Comparison of ENCODE assay signal across 8 mouse cellular contexts in the genomic region with DNA sequence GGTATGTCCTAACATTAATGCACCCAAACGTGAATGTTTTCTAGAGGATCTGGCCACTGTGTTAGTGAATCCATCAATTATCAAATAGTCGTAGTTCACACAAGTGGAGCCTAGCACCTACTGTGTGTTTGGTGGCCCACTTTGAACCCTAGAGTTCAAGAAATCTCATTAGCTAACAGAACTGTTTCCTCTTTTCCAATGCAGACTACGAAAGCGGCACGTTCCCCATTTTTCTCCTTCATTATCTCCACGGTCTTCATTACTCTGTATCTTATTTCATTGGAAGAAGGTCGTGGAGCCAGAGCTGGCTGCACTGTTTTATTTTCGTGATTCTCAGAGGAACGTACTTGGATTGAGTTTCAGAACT. TPM values are rescaled to one million over a fixed set of nuclear protein-coding genes. Genes with fewer than 3 reads are reported as not detected.
A peak's percentile ranks its signal among the peaks of the same experiment; 100 is the strongest.
DNase-seq lines count a peak whose midpoint lies in the region; ATAC-seq and TF ChIP-seq lines count a peak whose summit lies in the region.

No protein-coding gene starts in this region.

- H3K9ac ChIP-seq in lung, embryonic 15.5 days: no peak overlapping the region
- H3K9ac ChIP-seq in forebrain, embryonic 11.5 days (ENCODE audit: low read length): peak overlapping the region; percentile 75; the same call in 1 of the 2 replicates
- H3K9ac ChIP-seq in limb, embryonic 13.5 days: peak overlapping the region; percentile 72; the same call in 1 of the 2 replicates

- TF ChIP-seq CTCF in olfactory bulb, adult 2 months (IDR thresholded peaks at IDR 0.05; ENCODE audit: insufficient read depth, low read depth, low read length): no peak

- ATAC-seq in lung, embryonic 15.5 days (ENCODE audit: borderline replicate concordance, extremely low read depth, low FRiP score, low TSS enrichment): no peak
- no peak for ATAC-seq in forebrain, embryonic 11.5 days (replicated peaks; ENCODE audit: low FRiP score)
- no peak for ATAC-seq in limb, embryonic 13.5 days (ENCODE audit: low FRiP score, low read depth)

- no peaks in the 10 kb centered on the region for H3K9me3 ChIP-seq in lung, embryonic 15.5 days
- H3K9me3 ChIP-seq in forebrain, embryonic 11.5 days (ENCODE audit: control insufficient read depth, low read length): no peaks in the 10 kb centered on the region
- H3K9me3 ChIP-seq in limb, embryonic 13.5 days: no peaks in the 10 kb centered on the region

- whole genome bisulfite sequencing in lung, embryonic 15.5 days: 36% methylated on average over 9 of the region's 9 CpGs
- WGBS in forebrain, embryonic 11.5 days: 45% methylated on average over 9 of the region's 9 CpGs
- 43% methylated on average over 9 of the region's 9 CpGs for WGBS in limb, embryonic 13.5 days
- WGBS in olfactory bulb, adult 2 months: 29% methylated on average over 9 of the region's 9 CpGs

- H3K4me1 ChIP-seq in lung, embryonic 15.5 days: peaks cover 16% of the 10 kb centered on the region
- peaks cover 6% of the 10 kb centered on the region; the same call in 1 of the 2 replicates for H3K4me1 ChIP-seq in forebrain, embryonic 11.5 days (replicated peaks; ENCODE audit: control insufficient read depth, insufficient read depth, low read length)
- H3K4me1 ChIP-seq in limb, embryonic 13.5 days: peaks cover 14% of the 10 kb centered on the region
- peaks cover 19% of the 10 kb centered on the region for H3K4me1 ChIP-seq in olfactory bulb, adult 2 months (ENCODE audit: control insufficient read depth, insufficient read depth, low read length)

- no peak overlapping the region for H3K27ac ChIP-seq in lung, embryonic 15.5 days
- no peak overlapping the region for H3K27ac ChIP-seq in forebrain, embryonic 11.5 days (ENCODE audit: low read depth, low read length)
- no peak overlapping the region for H3K27ac ChIP-seq in limb, embryonic 13.5 days
- no peak overlapping the region for H3K27ac ChIP-seq in olfactory bulb, adult 2 months (ENCODE audit: insufficient read depth, low read depth, low read length)

- TF ChIP-seq POLR2A in olfactory bulb, adult 2 months (IDR thresholded peaks at IDR 0.05; ENCODE audit: insufficient read depth, low read depth, low read length): no peak

- peak overlapping the region; percentile 97 for H3K4me2 ChIP-seq in lung, embryonic 15.5 days
- H3K4me2 ChIP-seq in forebrain, embryonic 11.5 days (ENCODE audit: low read depth, low read length, severe bottlenecking): peak overlapping the region; percentile 97
- peak overlapping the region; percentile 94 for H3K4me2 ChIP-seq in limb, embryonic 13.5 days (replicated peaks)

- peaks cover 32% of the 10 kb centered on the region for H3K27me3 ChIP-seq in lung, embryonic 15.5 days
- peaks cover 8% of the 10 kb centered on the region; the same call in 1 of the 2 replicates for H3K27me3 ChIP-seq in forebrain, embryonic 11.5 days (ENCODE audit: control insufficient read depth, insufficient read depth, low read length)
- H3K27me3 ChIP-seq in limb, embryonic 13.5 days: peaks cover 38% of the 10 kb centered on the region

- peaks cover 5% of the 10 kb centered on the region for H3K36me3 ChIP-seq in lung, embryonic 15.5 days
- no peaks in the 10 kb centered on the region; the same call in 1 of the 2 replicates for H3K36me3 ChIP-seq in forebrain, embryonic 11.5 days (ENCODE audit: control insufficient read depth, insufficient read depth, low read length)
- H3K36me3 ChIP-seq in limb, embryonic 13.5 days: peaks cover 5% of the 10 kb centered on the region; the same call in 1 of the 2 replicates

- H3K4me3 ChIP-seq in lung, embryonic 15.5 days: peak overlapping the region; percentile 60
- H3K4me3 ChIP-seq in forebrain, embryonic 11.5 days (ENCODE audit: low read depth, low read length): peak overlapping the region; percentile 58
- H3K4me3 ChIP-seq in limb, embryonic 13.5 days: peak overlapping the region; percentile 66
- peak overlapping the region; percentile 77 for H3K4me3 ChIP-seq in olfactory bulb, adult 2 months (ENCODE audit: insufficient read depth, low read depth, low read length)

- DNase-seq in lung, postnatal 36 days: no peak
- no peak for DNase-seq in forebrain, embryonic 11.5 days (ENCODE audit: low spot score)
- no peak for DNase-seq in thymus, postnatal 4 days
- no peak for DNase-seq in lung, postnatal 4 days
- no peak for DNase-seq in T-cell, adult 2 months (ENCODE audit: low spot score)

RNA-seq across cellular contexts. Expression of gene Tmem25, which starts 0.8 kb away (rescaled TPM):
- polyA plus RNA-seq in lung, embryonic 15.5 days (2015; fragmentation: Nextera tagmentation; extraction: Ambion mirVana): 1.0 and 1.2 TPM in 2 replicates
- polyA plus RNA-seq in forebrain, embryonic 11.5 days (2014; fragmentation: Nextera tagmentation; extraction: Ambion mirVana): 2.4 and 3.6 TPM in 2 replicates
- polyA plus RNA-seq in limb, embryonic 13.5 days (2015; fragmentation: Nextera tagmentation; extraction: Ambion mirVana): 4.9 and 5.1 TPM in 2 replicates
- not detected in 2 replicates for polyA plus RNA-seq in olfactory bulb, adult 2 months (2012; ENCODE audit: insufficient read depth, insufficient read length, low replicate concordance, missing spikeins)

RNA-seq across cellular contexts. Expression of gene Ttc36, which starts 2.9 kb away (rescaled TPM):
- polyA plus RNA-seq in lung, embryonic 15.5 days (2015; fragmentation: Nextera tagmentation; extraction: Ambion mirVana): 0.67 and 1.2 TPM in 2 replicates
- not detected in 2 replicates for polyA plus RNA-seq in forebrain, embryonic 11.5 days (2014; fragmentation: Nextera tagmentation; extraction: Ambion mirVana)
- 0.47 TPM in 1 of 2 replicates, not detected in the other for polyA plus RNA-seq in limb, embryonic 13.5 days (2015; fragmentation: Nextera tagmentation; extraction: Ambion mirVana)
- polyA plus RNA-seq in olfactory bulb, adult 2 months (2012; ENCODE audit: insufficient read depth, insufficient read length, low replicate concordance, missing spikeins): not detected in 2 replicates

RNA-seq across cellular contexts. Expression of gene Ift46, which starts 32.2 kb away (rescaled TPM):
- polyA plus RNA-seq in lung, embryonic 15.5 days (2015; fragmentation: Nextera tagmentation; extraction: Ambion mirVana): 93.2 and 99.1 TPM in 2 replicates
- polyA plus RNA-seq in forebrain, embryonic 11.5 days (2014; fragmentation: Nextera tagmentation; extraction: Ambion mirVana): 121 TPM in 2 replicates
- 146 and 152 TPM in 2 replicates for polyA plus RNA-seq in limb, embryonic 13.5 days (2015; fragmentation: Nextera tagmentation; extraction: Ambion mirVana)
- polyA plus RNA-seq in olfactory bulb, adult 2 months (2012; ENCODE audit: insufficient read depth, insufficient read length, low replicate concordance, missing spikeins): not detected in 2 replicates

RNA-seq across cellular contexts. Expression of gene Arcn1, which starts 32.3 kb away (rescaled TPM):
- 193 and 199 TPM in 2 replicates for polyA plus RNA-seq in lung, embryonic 15.5 days (2015; fragmentation: Nextera tagmentation; extraction: Ambion mirVana)
- polyA plus RNA-seq in forebrain, embryonic 11.5 days (2014; fragmentation: Nextera tagmentation; extraction: Ambion mirVana): 171 and 185 TPM in 2 replicates
- polyA plus RNA-seq in limb, embryonic 13.5 days (2015; fragmentation: Nextera tagmentation; extraction: Ambion mirVana): 207 and 225 TPM in 2 replicates
- polyA plus RNA-seq in olfactory bulb, adult 2 months (2012; ENCODE audit: insufficient read depth, insufficient read length, low replicate concordance, missing spikeins): 192 TPM in 1 of 2 replicates, not detected in the other

Comparison
In these comparisons a context has a peak if more than half of its experiments do, and no peak if none do; other contexts are left out.
1. RNA of gene Ift46, which starts 32.2 kb away (polyA plus RNA-seq): 146 to 152 TPM in limb, embryonic 13.5 days, 121 TPM in forebrain, embryonic 11.5 days and 93.2 to 99.1 TPM in lung, embryonic 15.5 days; not detected in olfactory bulb, adult 2 months; every median in the first group is over 10 times any median in the second.
2. Peak in every context shown above with its lines, with median percentiles within 50 percentile points of each other: H3K4me2 ChIP-seq and H3K4me3 ChIP-seq.